Mouse (Mus musculus) cerebellum, adult 2 months (tissue): ENCODE data around the gene Fbxw7.

ENCODE experiments used
- CTCF ChIP-seq: fragments of 200-500 bp; IDR thresholded peaks from 2 replicates; pipeline ENCODE4 v1.5.1; 2011; ENCODE audit warnings: low read depth, mild to moderate bottlenecking, control low read depth, low read length, moderate library complexity, borderline replicate concordance; ENCODE audit not compliant: insufficient read depth
- POLR2A ChIP-seq: fragments of 200-500 bp; IDR thresholded peaks from 2 replicates; pipeline ENCODE4 v1.6.1; 2011; ENCODE audit warnings: low read length, control low read depth, borderline replicate concordance; ENCODE audit not compliant: insufficient read depth

DNA sequence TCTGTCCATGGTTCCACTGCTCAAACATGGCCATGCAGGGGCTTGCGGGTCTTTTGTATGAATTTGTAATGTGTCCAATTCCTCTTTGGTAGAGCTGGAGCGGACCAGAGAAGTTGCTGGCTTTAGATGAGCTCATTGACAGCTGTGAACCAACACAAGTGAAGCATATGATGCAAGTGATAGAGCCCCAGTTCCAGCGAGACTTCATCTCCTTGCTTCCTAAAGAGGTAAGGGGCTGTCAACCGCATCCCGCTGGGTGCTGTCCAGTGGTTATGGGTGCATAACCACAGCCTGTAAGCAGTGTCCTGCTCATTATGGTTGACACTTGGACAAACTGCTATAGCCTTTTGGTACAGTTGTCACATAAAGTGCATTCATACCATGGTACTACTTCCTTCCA, 150.1 kb downstream of the Fbxw7 start:
- TF ChIP-seq CTCF (no peak), POLR2A (no peak)
